Mouse (Mus musculus) thymus, adult 2 months (tissue): ENCODE results near the gene Zfp697. TPM values are rescaled to one million over a fixed set of nuclear protein-coding genes. Genes with fewer than 3 reads are reported as not detected.
"Not testable (repeated sequence)": the region's sequence is repeated elsewhere in the genome, so short reads cannot be mapped to it uniquely, and the experiment has no call there.

Experiments
- DNase-seq: peaks from one replicate; pipeline ENCODE4 v3.0.0; 2021
- H3K27ac ChIP-seq: fragments of 200-500 bp; 2 replicates; pipeline ENCODE4 v1.5.1; 2012; ENCODE audit warnings: low read length, control low read depth; ENCODE audit not compliant: control insufficient read depth, insufficient read depth
- H3K27me3 ChIP-seq: fragments of 200-500 bp; 2 replicates; pipeline ENCODE4 v1.6.1; 2012; ENCODE audit warnings: mild to moderate bottlenecking, low read length, moderate library complexity, mixed read lengths; ENCODE audit not compliant: control insufficient read depth, insufficient read depth
- H3K36me3 ChIP-seq: fragments of 200-500 bp; 2 replicates; pipeline ENCODE4 v1.6.1; 2012; ENCODE audit warnings: mild to moderate bottlenecking, low read length, moderate library complexity; ENCODE audit not compliant: control insufficient read depth, insufficient read depth
- H3K4me1 ChIP-seq: fragments of 200-500 bp; replicated peaks from 2 replicates; pipeline ENCODE4 v1.6.1; 2012; ENCODE audit warnings: low read length; ENCODE audit not compliant: control insufficient read depth, insufficient read depth
- H3K4me3 ChIP-seq: fragments of 200-500 bp; 2 replicates; pipeline ENCODE4 v1.5.1; 2012; ENCODE audit warnings: mild to moderate bottlenecking, low read length, control low read depth, moderate library complexity; ENCODE audit not compliant: control insufficient read depth, insufficient read depth
- CTCF ChIP-seq: fragments of 200-500 bp; IDR thresholded peaks from 2 replicates; pipeline ENCODE4 v1.5.1; 2012; ENCODE audit warnings: mild to moderate bottlenecking, control low read depth, low read length, moderate library complexity, borderline replicate concordance; ENCODE audit not compliant: control insufficient read depth, poor library complexity, insufficient read depth; ENCODE audit errors: extremely low read depth
- POLR2A ChIP-seq: fragments of 200-500 bp; IDR thresholded peaks from 2 replicates; pipeline ENCODE4 v1.6.1; 2012; ENCODE audit warnings: mild to moderate bottlenecking, low read length, control low read depth, moderate library complexity; ENCODE audit not compliant: control insufficient read depth, poor library complexity, insufficient read depth; ENCODE audit errors: extremely low read depth
- WGBS: fragments of 180-500 bp; shearing (Covaris S2); methylation state at CpG from one replicate; pipeline ENCODE4 v1.1.7; 2018; 5-methylcytosine and 5-hydroxymethylcytosine counted together
- polyA plus RNA-seq: library from polyadenylated mRNA; depleted of rRNA; stranded (reverse); fragments of >200 nt; gene quantifications from 2 replicates; pipeline ENCODE4 v1.2.3, GENCODE M21; 2012

Gene Zfp697
- polyA plus RNA-seq, 1 experiment = 0.96 TPM

GRCm38 (mm10) chr3:98339097-98339705, 43.1 kb upstream of the Zfp697 start:
- Histone ChIP-seq H3K4me3 (peak overlapping the region; percentile 65), H3K27ac (peak overlapping the region; percentile 28; the same call in 1 of the 2 replicates), H3K36me3 (no peaks in the 10 kb centered on the region; the same call in 1 of the 2 replicates), H3K4me1 (peaks cover 42% of the 10 kb centered on the region), H3K27me3 (no peaks in the 10 kb centered on the region)
- TF ChIP-seq CTCF (no peak), POLR2A (no peak)
- under 1% methylated on average over 46 of the region's 46 CpGs for WGBS
- peak; percentile 60 for DNase-seq

GRCm38 (mm10) chr3:98339706-98340109, 42.6 kb upstream of the Zfp697 start, which contains the start of gene Phgdh:
Gene Phgdh (minus strand): TSS chr3:98339990.
- Histone ChIP-seq H3K27ac (peak within 1 kb of the TSS; percentile 28; the same call in 1 of the 2 replicates), H3K4me1 (peaks cover 42% of the 10 kb centered on the region), H3K4me3 (peak within 1 kb of the TSS; percentile 65)
- WGBS = 1% methylated on average over 10 of the region's 10 CpGs
- H3K27me3 ChIP-seq, H3K36me3 ChIP-seq: not testable (repeated sequence)
- peak; percentile 85 for DNase-seq

- Histone ChIP-seq H3K4me3 (no peak overlapping the region), H3K27me3 (no peaks in the 10 kb centered on the region), H3K27ac (no peak overlapping the region), H3K36me3 (no peaks in the 10 kb centered on the region), H3K4me1 (peaks cover 30% of the 10 kb centered on the region)
- TF ChIP-seq POLR2A = no peak
- no peak for TF ChIP-seq CTCF
- WGBS = 96% methylated on average over 17 of the region's 17 CpGs
- DNase-seq = no peak
Measured at GRCm38 (mm10) chr3:98340818-98341594, 41.3 kb upstream of the Zfp697 start.

- Histone ChIP-seq H3K4me3 (no peak overlapping the region), H3K27ac (no peak overlapping the region), H3K36me3 (no peaks in the 10 kb centered on the region), H3K27me3 (no peaks in the 10 kb centered on the region), H3K4me1 (peaks cover 15% of the 10 kb centered on the region)
- no peak for TF ChIP-seq CTCF
- TF ChIP-seq POLR2A = no peak
- 100% methylated on average over 3 of the region's 3 CpGs for WGBS
- no peak for DNase-seq
Measured at GRCm38 (mm10) chr3:98343235-98343634, 39.0 kb upstream of the Zfp697 start.

GRCm38 (mm10) chr3:98348106-98348505, 34.2 kb upstream of the Zfp697 start:
- TF ChIP-seq POLR2A (no peak), CTCF (no peak)
- Histone ChIP-seq H3K27me3 (no peaks in the 10 kb centered on the region), H3K36me3 (no peaks in the 10 kb centered on the region), H3K27ac (peak overlapping the region; percentile 89; the same call in 1 of the 2 replicates), H3K4me3 (no peak overlapping the region), H3K4me1 (peaks cover 10% of the 10 kb centered on the region)
- WGBS = 2% methylated on average over 6 of the region's 6 CpGs
- peak; percentile 45 for DNase-seq

GRCm38 (mm10) chr3:98348705-98349104, 33.6 kb upstream of the Zfp697 start:
- H3K27ac ChIP-seq = peak overlapping the region; percentile 89
- TF ChIP-seq POLR2A (no peak), CTCF (no peak)
- no peak overlapping the region for H3K4me3 ChIP-seq
- peaks cover 10% of the 10 kb centered on the region for H3K4me1 ChIP-seq
- no peaks in the 10 kb centered on the region for H3K36me3 ChIP-seq
- WGBS = 14% methylated on average over 8 of the region's 8 CpGs
- peak; percentile 18 for DNase-seq
- no peaks in the 10 kb centered on the region for H3K27me3 ChIP-seq

- no peak overlapping the region for H3K27ac ChIP-seq
- no peaks in the 10 kb centered on the region for H3K27me3 ChIP-seq
- no peaks in the 10 kb centered on the region; the same call in 1 of the 2 replicates for H3K4me1 ChIP-seq
- no peaks in the 10 kb centered on the region for H3K36me3 ChIP-seq
- 31% methylated on average over 7 of the region's 7 CpGs for whole genome bisulfite sequencing
- no peak overlapping the region for H3K4me3 ChIP-seq
- peak; percentile 63 for DNase-seq
- no peak for TF ChIP-seq CTCF
- TF ChIP-seq POLR2A = no peak
Measured at GRCm38 (mm10) chr3:98353892-98354291, 28.4 kb upstream of the Zfp697 start.
